Mouse (Mus musculus) thymus, adult 2 months (tissue): ENCODE data around the gene Vmn1r74. TPM values are rescaled to one million over a fixed set of nuclear protein-coding genes. Genes with fewer than 3 reads are reported as not detected.
"Not testable (repeated sequence)": the region's sequence is repeated elsewhere in the genome, so short reads cannot be mapped to it uniquely, and the experiment has no call there.

Experiments
- DNase-seq: peaks from one replicate; pipeline ENCODE4 v3.0.0; 2021
- H3K27ac ChIP-seq: fragments of 200-500 bp; 2 replicates; pipeline ENCODE4 v1.5.1; 2012; ENCODE audit warnings: low read length, control low read depth; ENCODE audit not compliant: control insufficient read depth, insufficient read depth
- H3K27me3 ChIP-seq: fragments of 200-500 bp; 2 replicates; pipeline ENCODE4 v1.6.1; 2012; ENCODE audit warnings: mild to moderate bottlenecking, low read length, moderate library complexity, mixed read lengths; ENCODE audit not compliant: control insufficient read depth, insufficient read depth
- H3K36me3 ChIP-seq: fragments of 200-500 bp; 2 replicates; pipeline ENCODE4 v1.6.1; 2012; ENCODE audit warnings: mild to moderate bottlenecking, low read length, moderate library complexity; ENCODE audit not compliant: control insufficient read depth, insufficient read depth
- H3K4me1 ChIP-seq: fragments of 200-500 bp; replicated peaks from 2 replicates; pipeline ENCODE4 v1.6.1; 2012; ENCODE audit warnings: low read length; ENCODE audit not compliant: control insufficient read depth, insufficient read depth
- H3K4me3 ChIP-seq: fragments of 200-500 bp; 2 replicates; pipeline ENCODE4 v1.5.1; 2012; ENCODE audit warnings: mild to moderate bottlenecking, low read length, control low read depth, moderate library complexity; ENCODE audit not compliant: control insufficient read depth, insufficient read depth
- CTCF ChIP-seq: fragments of 200-500 bp; IDR thresholded peaks from 2 replicates; pipeline ENCODE4 v1.5.1; 2012; ENCODE audit warnings: mild to moderate bottlenecking, control low read depth, low read length, moderate library complexity, borderline replicate concordance; ENCODE audit not compliant: control insufficient read depth, poor library complexity, insufficient read depth; ENCODE audit errors: extremely low read depth
- POLR2A ChIP-seq: fragments of 200-500 bp; IDR thresholded peaks from 2 replicates; pipeline ENCODE4 v1.6.1; 2012; ENCODE audit warnings: mild to moderate bottlenecking, low read length, control low read depth, moderate library complexity; ENCODE audit not compliant: control insufficient read depth, poor library complexity, insufficient read depth; ENCODE audit errors: extremely low read depth
- WGBS: fragments of 180-500 bp; shearing (Covaris S2); methylation state at CpG from one replicate; pipeline ENCODE4 v1.1.7; 2018; 5-methylcytosine and 5-hydroxymethylcytosine counted together
- polyA plus RNA-seq: library from polyadenylated mRNA; depleted of rRNA; stranded (reverse); fragments of >200 nt; gene quantifications from 2 replicates; pipeline ENCODE4 v1.2.3, GENCODE M21; 2012; rRNA removed

The Vmn1r74 gene
- not detected in 2 replicates for polyA plus RNA-seq

- Histone ChIP-seq H3K27ac (no peak within 1 kb of the TSS), H3K27me3 (no peaks in the 10 kb centered on the region), H3K4me1 (no peaks in the 10 kb centered on the region), H3K4me3 (no peak within 1 kb of the TSS), H3K36me3 (no peaks in the 10 kb centered on the region)
- DNase-seq: no peak
- no peak for TF ChIP-seq CTCF
- TF ChIP-seq POLR2A: no peak
- WGBS: 86% methylated on average over 2 of the region's 2 CpGs
Measured at GRCm38 (mm10) chr7:11833680-11834079, at the start of gene Vmn1r74. Gene Vmn1r74 (plus strand): TSS chr7:11833980.

GRCm38 (mm10) chr7:11813751-11814150 is 20.0 kb upstream of the Vmn1r74 start:
- H3K27me3 ChIP-seq: no peaks in the 10 kb centered on the region
- no peak for DNase-seq
- H3K4me3 ChIP-seq: no peak overlapping the region
- TF ChIP-seq CTCF (no peak), POLR2A (no peak)
- H3K4me1 ChIP-seq: no peaks in the 10 kb centered on the region
- no peaks in the 10 kb centered on the region for H3K36me3 ChIP-seq
- no peak overlapping the region for H3K27ac ChIP-seq

DNA sequence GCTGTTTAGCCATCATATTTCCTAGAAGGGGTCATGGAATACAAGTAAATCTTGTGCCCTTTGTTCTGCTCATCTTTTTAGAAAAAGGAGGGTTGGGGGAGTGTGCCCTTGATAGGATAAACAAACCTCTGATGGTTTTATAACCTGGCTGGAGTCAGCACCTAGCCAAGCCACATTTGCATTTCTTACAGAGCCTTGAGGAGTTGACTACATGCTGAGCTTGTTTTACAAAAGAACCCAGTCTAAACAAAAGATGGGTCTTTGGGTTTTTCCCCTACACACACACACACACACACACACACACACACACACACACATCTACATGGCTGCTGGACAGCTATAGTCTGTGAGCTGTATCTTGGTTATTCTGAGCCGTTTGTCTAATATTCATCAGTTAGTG is 11.6 kb upstream of the Vmn1r74 start:
- H3K4me1 ChIP-seq: no peaks in the 10 kb centered on the region
- no peak overlapping the region for H3K27ac ChIP-seq
- no peaks in the 10 kb centered on the region for H3K27me3 ChIP-seq
- no peaks in the 10 kb centered on the region for H3K36me3 ChIP-seq
- no peak overlapping the region for H3K4me3 ChIP-seq
- 93% methylated on average over 1 of the region's 1 CpGs for WGBS
- no peak for DNase-seq
- TF ChIP-seq POLR2A (no peak), CTCF (no peak)

DNA sequence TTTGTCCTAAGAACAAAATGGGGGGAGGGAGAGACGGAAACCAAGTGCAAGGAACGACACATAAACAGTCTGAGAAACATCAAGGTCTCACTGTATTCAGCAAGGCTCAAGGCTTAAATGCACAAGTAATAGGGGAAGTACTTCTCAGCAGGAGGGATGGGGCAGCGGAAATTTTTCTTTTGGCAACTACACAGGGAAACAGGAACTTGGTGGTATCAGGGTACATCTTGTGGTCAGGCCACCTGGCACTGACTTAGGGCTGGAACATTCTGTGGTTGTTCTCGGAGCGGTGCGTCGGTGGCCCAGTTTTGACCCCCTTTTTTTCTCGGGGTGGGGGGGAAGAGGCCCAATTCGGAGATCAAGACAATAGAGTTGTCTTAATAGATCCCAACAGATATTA is 10.5 kb upstream of the Vmn1r74 start:
- H3K27ac ChIP-seq, DNase-seq, H3K4me3 ChIP-seq, H3K4me1 ChIP-seq, H3K36me3 ChIP-seq, H3K27me3 ChIP-seq: not testable (repeated sequence)
- 87% methylated on average over 9 of the region's 9 CpGs for WGBS

DNA sequence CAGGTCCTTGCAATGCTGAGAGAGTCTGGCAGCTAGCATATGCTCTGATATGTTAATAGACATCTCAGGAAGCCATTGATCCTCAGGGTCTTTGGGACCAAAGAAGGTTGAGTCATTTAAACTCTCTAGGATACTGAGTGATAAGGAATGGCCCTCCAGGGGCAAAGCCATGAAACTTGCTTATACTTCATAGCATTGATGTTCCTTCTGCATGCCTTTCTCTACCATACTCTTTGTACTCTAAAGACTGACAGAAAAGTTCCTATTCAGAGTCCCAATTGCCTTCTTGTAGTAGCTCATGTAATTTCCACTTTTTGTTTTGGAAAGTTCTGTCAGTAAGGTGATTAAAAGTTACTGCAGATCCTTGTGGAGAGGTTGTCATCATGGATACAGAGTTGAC is 40.5 kb downstream of the Vmn1r74 start, which contains the start of gene Vmn1r75:
TSS of gene Vmn1r75 (plus strand) at position 301 of the 400 bp plus-strand sequence.
- H3K4me1 ChIP-seq: no peaks in the 10 kb centered on the region
- no peak within 1 kb of the TSS for H3K27ac ChIP-seq
- no peak within 1 kb of the TSS for H3K4me3 ChIP-seq
- H3K36me3 ChIP-seq: no peaks in the 10 kb centered on the region
- no peak for DNase-seq
- TF ChIP-seq CTCF: no peak
- no peak for TF ChIP-seq POLR2A
- no peaks in the 10 kb centered on the region for H3K27me3 ChIP-seq

Other genes with a start within 250 kb of the Vmn1r74 start
- not detected in 2 replicates for gene Zscan4-ps3, start 224.7 kb upstream of the Vmn1r74 start, polyA plus RNA-seq
- gene Vmn1r72, start 153.8 kb upstream of the Vmn1r74 start, polyA plus RNA-seq: not detected in 2 replicates
- not detected in 2 replicates for gene Vmn1r73, start 103.7 kb upstream of the Vmn1r74 start, polyA plus RNA-seq
- gene Vmn1r75, start 40.6 kb downstream of the Vmn1r74 start, polyA plus RNA-seq: not detected in 2 replicates
- gene Vmn1r76, start 104.2 kb downstream of the Vmn1r74 start, polyA plus RNA-seq: not detected in 2 replicates
- gene Vmn1r77, start 202.8 kb downstream of the Vmn1r74 start, polyA plus RNA-seq: not detected in 2 replicates